Mouse (Mus musculus) c-Kit-positive CD71-positive TER-119-positive erythroid progenitor cells, embryonic 14.5 days (primary cell): Measurements from ENCODE around the gene Hist1h2ad.
"Not testable (repeated sequence)": the region's sequence is repeated elsewhere in the genome, so short reads cannot be mapped to it uniquely, and the experiment has no call there.

ENCODE experiments used
- DNase-seq: peaks from one replicate; pipeline ENCODE4 v3.0.0-alpha.2; 2013; ENCODE audit warnings: low spot score

The Hist1h2ad gene

DNA sequence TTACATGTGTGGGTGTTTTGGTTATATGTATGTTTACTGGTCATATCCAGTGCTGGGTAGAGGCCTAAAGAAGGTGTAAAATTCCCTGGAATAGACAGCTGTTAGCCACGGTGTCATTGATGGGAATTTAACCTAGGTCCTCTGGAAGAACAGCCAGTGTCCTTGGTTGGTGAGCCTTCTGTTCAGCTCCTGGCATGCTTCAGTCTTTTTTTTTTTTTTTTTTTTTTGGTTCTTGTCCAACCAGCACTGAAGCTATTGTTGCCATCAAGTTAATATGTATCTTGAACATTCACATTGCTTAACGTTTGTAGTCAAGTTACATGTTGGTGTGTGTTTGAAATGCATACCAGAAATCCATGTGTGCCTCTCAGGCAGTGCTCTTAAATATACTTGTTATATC lies 9.7 kb upstream of the Hist1h2ad start:
- no peak for DNase-seq

DNA sequence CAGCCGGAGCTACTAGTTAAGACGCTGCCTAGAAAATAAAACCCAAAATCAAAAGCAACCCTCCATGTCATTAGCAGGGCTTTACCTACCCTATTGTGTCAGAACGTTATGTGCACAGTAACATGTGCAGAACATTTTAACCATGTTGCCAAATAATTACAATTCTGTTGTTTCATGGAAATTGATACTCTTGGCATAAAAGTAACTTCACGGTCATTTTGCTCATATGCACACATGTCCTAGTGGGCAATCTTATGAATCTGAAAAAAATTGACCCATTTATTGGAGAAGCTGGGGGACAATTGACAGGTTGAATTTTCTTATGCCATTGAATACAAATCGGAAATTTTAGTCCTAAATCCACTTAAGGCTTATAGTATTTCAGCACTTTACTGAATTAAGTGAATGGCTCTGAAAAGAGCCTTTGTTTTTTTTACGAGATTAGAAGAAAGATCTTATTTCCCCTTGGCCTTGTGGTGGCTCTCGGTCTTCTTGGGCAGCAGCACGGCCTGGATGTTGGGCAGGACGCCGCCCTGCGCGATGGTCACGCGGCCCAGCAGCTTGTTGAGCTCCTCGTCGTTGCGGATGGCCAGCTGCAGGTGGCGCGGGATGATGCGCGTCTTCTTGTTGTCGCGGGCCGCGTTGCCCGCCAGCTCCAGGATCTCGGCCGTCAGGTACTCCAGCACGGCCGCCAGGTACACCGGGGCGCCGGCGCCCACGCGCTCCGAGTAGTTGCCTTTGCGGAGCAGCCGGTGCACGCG lies 3.7 kb upstream of the Hist1h2ad start:
- DNase-seq: not testable (repeated sequence)

DNA sequence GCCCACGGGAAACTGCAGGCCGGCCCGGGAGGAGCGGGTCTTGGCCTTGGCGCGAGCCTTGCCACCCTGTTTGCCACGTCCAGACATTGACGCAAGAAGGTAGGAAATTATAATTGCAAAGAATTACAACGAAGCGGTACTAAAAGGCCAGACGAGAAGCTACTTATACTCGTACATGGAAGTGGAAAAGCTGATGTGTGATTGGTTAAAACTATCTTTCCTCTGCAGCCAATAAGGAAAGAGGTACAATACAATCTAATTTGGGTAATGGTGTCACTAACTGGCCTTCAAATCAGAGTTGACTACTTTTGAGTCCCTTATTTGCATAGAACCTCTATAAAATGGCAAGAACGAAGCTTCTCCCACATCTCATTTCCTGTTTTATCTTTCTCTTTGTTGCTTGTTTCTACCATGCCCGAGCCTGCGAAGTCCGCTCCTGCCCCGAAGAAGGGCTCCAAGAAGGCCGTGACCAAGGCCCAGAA lies 3.1 kb upstream of the Hist1h2ad start, which contains the start of the genes Hist1h2ae and Hist1h2bg:
Gene Hist1h2ae (minus strand): TSS at position 199 of the 482 bp plus-strand sequence.
Gene Hist1h2bg (plus strand): TSS at position 375 of the 482 bp plus-strand sequence.
- DNase-seq: peak; percentile 97

DNA sequence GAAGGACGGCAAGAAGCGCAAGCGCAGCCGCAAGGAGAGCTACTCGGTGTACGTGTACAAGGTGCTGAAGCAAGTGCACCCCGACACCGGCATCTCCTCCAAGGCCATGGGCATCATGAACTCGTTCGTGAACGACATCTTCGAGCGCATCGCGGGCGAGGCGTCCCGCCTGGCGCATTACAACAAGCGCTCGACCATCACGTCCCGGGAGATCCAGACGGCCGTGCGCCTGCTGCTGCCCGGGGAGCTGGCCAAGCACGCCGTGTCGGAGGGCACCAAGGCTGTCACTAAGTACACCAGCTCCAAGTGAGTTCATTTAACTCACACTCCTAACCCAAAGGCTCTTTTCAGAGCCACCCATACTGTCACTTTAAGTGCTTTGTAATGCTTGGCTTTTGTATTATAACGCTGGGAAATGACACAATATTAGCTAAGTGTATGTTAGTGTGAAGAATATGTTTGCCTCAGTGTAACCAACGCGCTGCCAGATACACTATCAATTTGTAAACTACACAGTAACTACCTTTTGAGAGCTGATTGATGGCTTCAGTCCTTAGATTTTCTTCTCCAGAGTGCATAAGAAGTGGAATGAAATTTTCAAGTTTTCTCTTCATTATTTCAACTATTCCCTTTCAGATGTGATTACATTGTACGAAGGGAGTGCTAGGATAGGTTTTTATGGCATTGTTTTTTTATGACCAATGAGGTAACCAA lies 2.5 kb upstream of the Hist1h2ad start:
- peak; percentile 76 for DNase-seq

DNA sequence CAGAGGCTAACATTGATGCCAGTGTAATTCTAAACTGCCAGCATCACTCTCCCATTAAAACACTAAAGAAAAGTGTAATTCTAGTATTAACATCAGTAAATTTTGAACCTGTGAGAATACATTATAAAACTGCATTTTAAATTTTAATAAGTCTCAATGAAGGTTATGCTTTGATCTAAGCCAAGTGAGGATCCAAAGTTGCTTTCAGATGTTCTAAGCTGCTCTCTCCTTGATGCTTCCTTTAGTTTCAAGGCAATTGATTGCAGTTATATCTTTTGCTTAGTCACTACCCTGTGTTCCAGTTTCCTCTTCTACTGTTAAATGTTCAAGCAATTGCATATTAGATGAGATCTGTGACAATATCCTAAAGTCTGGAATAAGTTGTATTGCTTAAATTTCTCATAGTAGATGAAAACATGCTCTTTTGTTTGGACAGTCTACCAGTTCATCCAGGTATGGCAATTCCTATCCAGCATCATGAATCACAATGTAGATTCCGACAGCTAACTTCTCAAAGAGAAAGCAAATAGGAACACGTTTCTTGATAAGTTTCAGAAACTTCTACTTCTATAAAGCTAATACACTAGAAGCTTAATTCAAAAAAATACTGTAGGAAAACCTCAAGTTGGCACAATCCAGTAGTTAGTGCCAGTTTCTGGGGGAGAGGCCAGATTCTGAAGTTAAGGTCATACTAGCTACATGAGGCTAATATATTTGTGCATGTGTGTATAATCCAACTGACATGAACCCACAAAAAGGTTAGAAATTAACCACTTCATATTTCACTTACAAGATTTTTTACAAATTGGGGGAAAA lies 1.8 kb upstream of the Hist1h2ad start:
- DNase-seq: no peak

DNA sequence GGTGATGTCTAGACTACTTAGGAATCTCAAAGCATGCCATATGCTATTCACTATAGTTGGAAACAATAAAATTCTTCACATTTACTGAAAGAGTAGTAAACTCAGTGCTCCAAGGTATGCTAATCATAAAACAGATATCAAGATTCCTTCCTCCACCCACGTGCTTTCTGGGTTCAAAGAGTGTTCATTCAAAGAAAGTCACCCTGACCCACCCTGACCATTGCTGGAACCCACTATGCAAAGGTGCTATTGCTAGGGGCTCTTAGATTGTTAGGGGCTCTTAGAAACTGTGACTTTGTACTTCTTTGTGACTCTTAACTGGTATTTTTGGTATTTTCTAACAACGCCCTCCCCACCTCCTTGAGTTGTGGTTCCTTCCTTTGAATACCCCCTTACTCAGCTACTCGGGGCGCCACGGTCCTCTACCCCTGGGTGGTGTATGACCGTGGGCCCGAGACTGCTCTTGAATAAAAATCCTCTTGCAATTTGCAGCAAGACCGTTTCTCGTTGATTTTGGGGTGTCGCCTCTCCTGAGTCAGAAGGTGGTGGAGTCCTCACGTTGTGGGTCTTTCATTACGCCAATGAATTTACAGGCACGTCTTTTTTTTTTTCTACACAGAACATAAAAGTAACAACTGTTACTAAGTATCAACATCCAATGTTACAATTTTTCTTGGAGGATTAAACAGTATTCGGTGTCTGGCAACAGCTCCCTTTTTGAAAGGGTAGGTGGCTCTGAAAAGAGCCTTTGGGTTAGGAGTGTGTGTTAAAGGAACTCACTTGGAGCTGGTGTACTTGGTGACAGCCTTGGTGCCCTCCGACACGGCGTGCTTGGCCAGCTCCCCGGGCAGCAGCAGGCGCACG lies 915 bp upstream of the Hist1h2ad start:
- not testable (repeated sequence) for DNase-seq

DNA sequence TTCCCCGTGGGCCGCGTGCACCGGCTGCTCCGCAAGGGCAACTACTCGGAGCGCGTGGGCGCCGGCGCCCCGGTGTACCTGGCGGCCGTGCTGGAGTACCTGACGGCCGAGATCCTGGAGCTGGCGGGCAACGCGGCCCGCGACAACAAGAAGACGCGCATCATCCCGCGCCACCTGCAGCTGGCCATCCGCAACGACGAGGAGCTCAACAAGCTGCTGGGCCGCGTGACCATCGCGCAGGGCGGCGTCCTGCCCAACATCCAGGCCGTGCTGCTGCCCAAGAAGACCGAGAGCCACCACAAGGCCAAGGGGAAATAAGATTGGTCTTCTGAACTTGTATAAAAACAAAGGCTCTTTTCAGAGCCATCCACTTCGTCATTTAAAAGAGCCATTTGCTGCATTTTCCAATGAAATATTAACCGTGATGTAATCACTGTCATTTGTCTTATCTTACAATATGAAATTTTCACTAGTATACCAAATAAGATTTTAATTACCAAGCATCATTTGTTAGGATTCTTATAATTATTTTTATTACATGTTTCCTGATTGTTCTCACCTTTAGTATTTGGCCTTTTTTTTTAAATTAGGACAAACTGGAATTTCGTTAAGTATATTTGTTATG lies 477 bp downstream of the Hist1h2ad start:
- DNase-seq: peak; percentile 60

DNA sequence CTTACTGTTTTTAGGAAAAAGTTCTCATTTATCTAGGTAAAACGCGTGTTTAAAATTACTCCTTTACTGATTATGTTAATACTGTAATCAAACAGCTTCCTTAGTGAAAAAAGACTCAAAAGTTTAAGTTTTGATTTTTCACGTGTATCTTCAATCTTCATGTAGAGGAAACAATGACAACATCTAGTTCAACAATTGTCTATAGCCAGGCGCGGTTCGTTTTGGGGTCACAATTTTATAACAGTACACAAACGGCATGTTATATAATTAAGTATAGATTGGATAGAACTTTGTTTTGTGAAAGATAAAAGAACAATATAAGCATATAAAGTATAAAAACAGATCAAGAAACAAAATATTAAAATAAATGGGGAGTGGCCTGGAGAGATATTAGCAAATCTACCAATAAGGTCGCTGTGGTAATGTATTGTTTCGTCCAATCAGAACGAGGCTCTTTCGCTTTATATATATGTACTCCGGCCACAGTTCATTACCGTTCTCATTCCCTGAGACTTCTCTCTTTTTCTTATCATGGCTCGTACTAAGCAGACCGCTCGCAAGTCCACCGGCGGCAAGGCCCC lies 1.2 kb downstream of the Hist1h2ad start, which contains the start of gene Hist1h3d:
Gene Hist1h3d (plus strand): TSS at position 493 of the 581 bp plus-strand sequence.
- peak; percentile 96 for DNase-seq

DNA sequence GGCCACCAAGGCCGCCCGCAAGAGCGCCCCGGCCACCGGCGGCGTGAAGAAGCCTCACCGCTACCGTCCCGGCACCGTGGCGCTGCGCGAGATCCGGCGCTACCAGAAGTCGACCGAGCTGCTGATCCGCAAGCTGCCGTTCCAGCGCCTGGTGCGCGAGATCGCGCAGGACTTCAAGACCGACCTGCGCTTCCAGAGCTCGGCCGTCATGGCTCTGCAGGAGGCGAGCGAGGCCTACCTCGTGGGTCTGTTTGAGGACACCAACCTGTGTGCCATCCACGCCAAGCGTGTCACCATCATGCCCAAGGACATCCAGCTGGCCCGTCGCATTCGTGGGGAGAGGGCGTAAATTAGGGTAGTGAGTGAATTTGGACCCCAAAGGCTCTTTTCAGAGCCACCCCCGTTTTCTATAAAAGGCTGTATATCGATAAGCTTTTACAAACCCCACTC lies 1.7 kb downstream of the Hist1h2ad start:
- not testable (repeated sequence) for DNase-seq

DNA sequence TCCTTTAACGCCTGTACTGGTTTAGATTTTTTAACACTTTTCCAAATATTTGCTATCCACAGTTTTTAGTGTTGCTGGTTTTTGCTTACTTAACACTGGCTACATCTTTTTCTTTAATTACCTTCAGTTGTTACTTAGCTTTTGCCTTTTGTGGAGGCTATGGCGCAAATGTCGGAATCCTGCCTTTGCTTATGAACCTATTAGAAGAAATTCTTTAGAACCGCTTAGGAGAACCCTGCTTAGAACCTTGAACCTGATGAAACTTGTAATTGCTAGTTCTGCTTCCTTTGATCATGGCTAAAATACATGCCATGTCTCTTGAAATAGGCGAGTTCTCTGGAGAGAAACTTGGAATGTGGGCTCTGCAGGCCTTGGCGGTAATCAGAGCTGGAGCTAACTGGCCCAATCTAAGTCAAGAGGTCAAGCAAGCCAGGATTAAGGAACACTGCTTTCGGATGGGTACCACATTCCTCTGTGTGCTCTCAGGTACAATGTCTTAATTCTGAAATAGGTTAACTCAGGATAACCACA lies 2.2 kb downstream of the Hist1h2ad start:
- DNase-seq: peak; percentile 68

DNA sequence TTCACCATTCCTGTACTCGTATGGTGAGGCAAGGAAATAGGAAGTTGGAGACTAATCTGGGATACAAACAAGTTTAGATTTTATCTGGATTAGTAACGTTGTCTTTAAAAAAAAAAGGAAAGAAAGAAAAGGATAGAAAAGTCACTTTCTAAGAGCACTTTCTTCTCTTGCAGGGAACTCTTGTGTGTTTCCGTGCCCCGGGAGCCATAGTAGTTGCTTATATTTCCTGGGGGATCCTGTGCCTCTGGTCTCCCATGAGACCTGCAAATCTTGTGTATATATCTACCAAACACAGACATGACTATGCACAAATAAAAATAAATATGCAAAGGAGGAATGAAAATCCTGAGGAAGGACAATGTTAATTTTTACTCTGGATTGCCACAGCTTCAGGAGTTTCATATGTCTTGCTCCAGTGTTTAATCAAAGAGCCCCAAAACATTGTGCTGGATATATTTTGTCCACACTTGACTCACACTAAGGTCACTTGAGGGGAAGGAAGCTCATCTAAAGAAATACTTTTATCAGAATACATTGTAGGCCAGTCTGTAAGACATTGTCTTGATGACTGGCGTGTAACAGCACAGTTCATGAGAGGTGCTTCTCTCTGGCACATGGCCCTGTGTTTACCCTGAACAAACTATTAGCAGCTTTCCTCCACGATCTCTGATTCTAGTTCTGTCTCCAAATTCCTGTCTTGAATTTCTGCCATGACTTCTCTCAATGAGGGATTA lies 2.9 kb downstream of the Hist1h2ad start:
- peak; percentile 46 for DNase-seq

DNA sequence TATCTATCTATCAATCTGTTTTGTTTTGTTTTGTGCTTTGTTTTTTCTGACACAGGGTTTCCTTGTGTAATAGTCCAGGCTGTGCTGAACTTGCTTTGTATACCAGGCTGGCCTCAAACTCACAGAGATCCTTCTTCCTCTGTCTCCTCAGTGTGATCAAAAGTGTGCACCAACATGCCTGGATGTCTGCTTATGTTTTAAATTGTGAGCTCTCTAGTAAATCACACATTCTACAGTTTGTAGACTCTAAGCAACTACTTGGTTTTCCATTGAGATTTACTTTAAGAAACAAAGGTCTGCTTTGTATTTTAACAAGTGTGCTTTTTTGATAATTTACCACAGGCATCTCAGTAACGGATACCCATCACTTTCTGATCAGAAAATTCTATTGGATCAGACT lies 3.7 kb downstream of the Hist1h2ad start:
- DNase-seq: no peak

DNA sequence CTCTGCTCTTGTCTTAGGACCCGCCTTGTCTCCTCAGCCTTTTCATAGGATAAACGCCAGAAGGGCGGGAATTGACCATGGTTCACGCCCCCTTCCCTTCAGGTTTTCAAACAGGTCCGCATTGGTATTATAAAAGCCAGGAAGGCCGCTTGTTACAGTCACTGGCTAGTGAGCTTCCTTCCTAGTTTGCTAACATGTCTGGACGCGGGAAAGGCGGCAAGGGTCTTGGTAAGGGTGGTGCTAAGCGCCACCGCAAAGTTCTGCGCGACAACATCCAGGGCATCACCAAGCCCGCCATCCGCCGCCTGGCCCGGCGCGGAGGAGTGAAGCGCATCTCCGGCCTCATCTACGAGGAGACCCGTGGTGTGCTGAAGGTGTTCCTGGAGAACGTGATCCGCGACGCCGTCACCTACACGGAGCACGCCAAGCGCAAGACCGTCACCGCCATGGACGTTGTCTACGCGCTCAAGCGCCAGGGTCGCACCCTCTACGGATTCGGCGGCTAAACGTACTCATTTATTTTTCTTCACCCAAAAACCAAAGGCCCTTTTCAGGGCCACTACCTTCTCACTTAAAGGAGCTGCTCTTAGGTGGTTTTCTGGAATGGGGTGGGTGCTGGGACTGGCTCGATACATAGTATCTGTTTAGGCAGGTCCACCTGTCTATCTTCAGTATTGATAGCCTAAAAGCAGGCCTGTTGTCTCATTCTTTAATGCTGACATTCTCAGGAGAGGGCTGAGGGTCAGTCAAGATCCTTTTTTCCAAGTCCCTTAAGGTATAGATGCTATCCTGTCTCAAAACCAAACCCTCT lies 7.4 kb downstream of the Hist1h2ad start, which contains the start of gene Hist1h4d:
Gene Hist1h4d (plus strand): TSS at position 191 of the 811 bp plus-strand sequence.
- DNase-seq: peak; percentile 98

DNA sequence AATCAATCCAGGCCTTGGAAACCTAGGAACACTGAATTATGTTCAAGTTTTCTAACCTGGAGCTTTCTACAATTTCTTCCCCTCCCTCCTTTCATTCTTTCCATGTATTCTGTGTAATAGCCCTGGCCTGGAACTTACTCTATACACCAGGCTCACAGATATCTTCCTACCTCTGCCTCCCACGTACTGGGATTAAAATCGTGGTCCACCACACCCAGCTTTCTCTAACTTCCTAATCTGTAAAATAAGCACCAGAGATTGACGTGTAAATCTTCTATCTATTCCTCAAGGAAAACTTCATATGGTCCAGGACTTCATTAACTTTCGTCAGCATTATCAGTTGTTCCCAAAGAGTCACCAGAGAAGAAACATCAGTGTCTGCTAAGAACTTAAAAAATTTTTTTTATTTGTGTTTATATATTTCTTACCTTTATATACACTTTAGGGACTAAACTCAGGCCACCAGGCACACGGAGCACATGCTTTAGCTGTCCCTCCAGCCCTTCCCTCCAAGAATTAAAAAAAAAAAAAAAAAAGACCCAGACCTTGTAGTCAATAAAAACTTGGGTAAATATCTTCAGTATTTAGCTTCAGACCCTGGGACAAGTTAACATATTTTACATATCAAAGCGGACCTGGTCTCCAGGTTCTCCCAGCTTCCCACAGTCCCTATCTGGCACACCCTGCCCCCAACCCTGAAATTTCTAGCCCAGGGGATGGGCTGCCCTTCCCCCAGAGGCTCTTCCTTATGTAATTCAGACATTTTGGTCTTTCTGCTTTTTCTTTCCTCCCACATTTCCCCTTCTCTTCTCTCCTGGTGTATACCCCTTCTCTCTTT lies 8.3 kb downstream of the Hist1h2ad start:
- DNase-seq: peak; percentile 75

DNA sequence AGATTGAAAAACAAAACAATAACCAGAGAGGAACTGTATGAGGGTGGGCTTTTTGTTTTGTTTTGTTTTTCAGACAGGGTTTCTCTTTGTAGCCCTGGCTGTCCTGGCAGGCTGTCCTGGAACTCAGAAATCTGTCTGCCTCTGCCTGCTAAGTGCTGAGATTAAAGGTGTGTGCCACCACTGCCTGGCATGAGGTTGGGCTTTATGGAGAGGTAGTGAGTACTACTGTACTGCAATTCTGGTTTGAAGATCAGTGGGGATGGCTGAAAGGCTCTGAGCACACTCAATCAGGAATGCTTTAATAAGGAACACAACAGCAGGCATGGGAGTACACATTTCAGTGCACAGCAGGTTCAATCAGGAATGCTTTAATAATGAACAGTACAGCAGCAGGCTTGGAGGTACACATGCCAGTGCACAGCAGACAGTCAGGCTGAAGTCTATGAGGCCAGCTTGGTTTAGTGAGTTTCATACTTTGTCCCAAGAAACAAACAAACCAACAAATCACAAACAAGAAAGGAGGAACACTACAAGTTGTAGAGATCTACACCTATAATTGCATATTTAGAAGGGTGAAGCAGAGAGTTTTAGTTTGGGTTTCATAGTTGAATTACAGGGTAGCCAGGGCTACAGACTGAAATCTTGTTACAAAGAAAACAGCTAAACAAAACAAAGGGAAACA lies 9.3 kb downstream of the Hist1h2ad start:
- DNase-seq: no peak

DNA sequence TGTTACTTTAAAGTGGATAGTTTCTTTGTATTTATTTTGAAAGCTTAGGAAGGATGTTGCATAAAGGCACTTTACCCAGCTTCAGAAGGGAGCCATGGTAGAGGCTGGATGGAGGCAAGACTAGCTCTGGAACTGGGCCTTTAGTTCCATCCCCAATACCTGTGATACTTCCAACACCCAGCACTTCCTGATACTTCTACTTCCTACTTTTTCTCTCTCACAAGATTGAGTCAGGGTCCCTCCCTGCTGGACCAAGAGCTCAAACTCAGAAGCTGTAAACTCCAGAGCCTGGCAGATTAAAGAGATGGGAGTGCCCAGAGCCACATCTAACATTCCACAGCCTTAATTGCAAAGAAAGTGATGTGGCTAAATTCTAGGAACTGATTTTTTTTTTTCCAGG lies 10.2 kb downstream of the Hist1h2ad start:
- DNase-seq: peak; percentile 56

DNA sequence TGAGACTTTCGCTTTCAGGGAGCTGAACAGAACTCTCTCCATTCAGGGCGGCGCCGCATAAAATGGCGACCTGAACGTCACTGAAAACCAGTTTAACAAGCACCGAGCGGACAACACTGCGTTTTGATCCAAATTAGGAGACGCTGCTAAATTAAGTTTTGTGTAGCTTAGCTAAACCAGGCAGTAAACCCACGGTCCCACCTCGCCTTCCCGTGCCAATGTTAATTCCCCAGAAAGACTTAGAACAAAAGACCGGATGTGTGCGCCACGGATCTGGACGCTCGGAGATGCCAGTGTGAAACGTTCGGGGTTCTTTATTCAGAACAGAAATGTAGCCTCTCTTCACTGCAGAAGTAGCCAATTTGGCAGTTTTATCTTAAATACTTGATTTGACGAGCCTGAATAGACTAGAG lies 10.9 kb downstream of the Hist1h2ad start:
- peak; percentile 87 for DNase-seq
